Mouse (Mus musculus) left cerebral cortex, postnatal 10 days (tissue): ENCODE measurements around the gene Nlrc5. TPM values are rescaled to one million over a fixed set of nuclear protein-coding genes. Genes with fewer than 3 reads are reported as not detected.

Experiments used
- DNase-seq, 2 experiments: peaks; one replicate each; pipeline ENCODE4 v3.0.0; 2021 to 2022; ENCODE audit warnings: low spot score in 2 of 2, mixed read lengths in 1 of 2; ENCODE audit errors: extremely low spot score in 1 of 2
- intact Hi-C: fragments of 180-260 bp; cut with DNase I; formaldehyde crosslinking; loops from one replicate; pipeline ENCODE4 v1.15.1; 2025
- total RNA-seq, 2 experiments: library from RNA; stranded (reverse); gene quantifications; 2 replicates each; pipeline ENCODE4 v1.2.3; 2021

Nlrc5 gene
- total RNA-seq, 2 experiments from 2014 or later: 0.61 to 0.77 TPM

DNA sequence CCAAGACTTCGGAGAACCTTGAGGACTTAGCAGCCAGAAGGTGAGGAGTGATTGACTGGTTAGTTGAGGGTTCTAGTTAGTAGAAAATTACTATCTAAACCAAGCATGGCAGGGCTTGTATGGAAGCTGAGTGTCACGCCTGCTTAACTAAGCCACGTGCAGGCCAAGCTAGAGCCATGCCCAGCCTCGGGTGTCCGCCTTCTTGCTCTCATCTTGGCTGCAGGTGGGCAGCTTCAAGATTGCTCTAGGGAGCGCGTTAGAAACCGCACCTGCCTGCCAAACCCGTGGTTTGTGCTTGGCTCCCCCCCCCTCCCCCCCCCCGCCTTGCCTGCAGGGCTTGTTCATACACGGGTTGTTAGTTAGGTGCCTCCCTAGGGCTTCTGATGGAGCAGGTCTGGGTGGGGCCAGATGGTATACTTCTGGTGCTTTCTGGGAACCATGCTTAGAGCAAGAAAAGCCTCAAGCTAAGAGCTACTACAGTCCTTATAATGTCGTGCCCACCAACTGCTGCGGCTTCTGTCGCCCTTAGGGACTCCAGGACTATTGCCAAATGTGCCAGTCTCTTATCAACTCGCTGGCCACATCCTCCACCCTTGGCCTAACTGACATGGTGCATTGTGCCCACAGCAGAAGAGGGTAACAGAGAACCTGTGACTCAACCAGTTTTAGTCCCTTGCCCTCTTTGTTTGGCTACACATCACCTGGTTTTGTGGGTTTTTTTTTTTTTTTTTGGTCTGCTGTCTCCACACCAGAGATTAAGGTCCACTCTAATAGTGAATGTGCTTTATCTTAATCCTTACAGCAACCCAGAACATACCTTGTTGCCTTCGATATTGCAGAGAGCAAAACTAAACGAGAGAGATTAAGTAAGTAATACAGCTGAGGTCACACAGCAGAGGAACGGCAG, 107.0 kb downstream of the Nlrc5 start:
- intact Hi-C loops: no loop called here
- no peak for DNase-seq

GRCm38 (mm10) chr8:94543981-94544380, 109.8 kb downstream of the Nlrc5 start:
- no peak for DNase-seq
- intact Hi-C loops: no loop called here

DNA sequence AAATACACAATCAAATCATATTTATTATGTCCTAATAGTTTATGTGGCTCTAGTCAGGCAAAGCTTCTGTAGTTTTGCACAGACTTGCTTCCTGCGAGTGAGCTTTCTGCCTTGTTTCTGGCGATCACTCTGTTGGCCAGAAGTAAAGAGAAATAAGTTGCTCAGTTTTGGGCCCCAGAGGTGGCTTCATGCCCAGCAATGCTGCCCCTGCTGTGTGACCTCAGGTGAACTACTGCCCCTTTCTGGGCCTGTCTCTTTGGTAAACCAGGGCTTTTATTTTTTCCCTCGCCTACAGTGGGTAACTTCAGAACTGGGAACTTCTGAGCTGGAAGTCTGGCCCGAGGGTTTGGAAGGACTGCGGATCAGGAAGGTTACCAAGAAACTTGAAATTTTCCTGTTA, 114.9 kb downstream of the Nlrc5 start:
- peak in 1 of 2 experiments; percentile 60 for DNase-seq
- intact Hi-C loops: no loop called here

- intact Hi-C loops: no loop called here
- DNase-seq: no peak
Observed at GRCm38 (mm10) chr8:94549482-94549881, 115.3 kb downstream of the Nlrc5 start.

- DNase-seq: no peak
- intact Hi-C loops: no loop called here
Observed at GRCm38 (mm10) chr8:94549998-94550397, 115.8 kb downstream of the Nlrc5 start.

- intact Hi-C loops: no loop called here
- DNase-seq: peak; percentile 84 to 87
Observed at GRCm38 (mm10) chr8:94551471-94552422, 117.6 kb downstream of the Nlrc5 start.

- intact Hi-C loops: no loop called here
Observed at GRCm38 (mm10) chr8:94552696-94553095, 118.5 kb downstream of the Nlrc5 start.

DNA sequence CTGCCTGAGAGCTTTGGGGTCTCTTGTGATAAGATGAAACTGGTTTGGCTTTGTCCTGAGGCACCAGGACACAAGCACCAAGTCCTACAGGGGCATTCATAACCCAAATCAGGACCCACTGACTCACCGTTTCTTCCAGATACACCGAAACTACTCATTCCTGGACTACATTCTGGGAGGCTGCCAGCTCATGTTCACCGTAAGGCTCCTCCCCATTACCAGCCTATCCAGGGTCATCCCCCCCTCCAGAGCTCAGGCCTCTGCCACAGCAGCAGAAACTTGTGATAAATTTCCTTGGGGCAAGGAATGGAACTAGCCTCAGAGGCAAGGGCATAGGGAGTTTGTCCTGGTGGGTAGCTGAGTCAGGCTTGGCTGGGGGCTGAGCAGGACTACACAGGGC, 123.1 kb downstream of the Nlrc5 start:
- intact Hi-C loops: no loop called here

More at GRCm38 (mm10) chr8:94552696-94553095, 118.5 kb downstream of the Nlrc5 start:
- DNase-seq: no peak

DNA sequence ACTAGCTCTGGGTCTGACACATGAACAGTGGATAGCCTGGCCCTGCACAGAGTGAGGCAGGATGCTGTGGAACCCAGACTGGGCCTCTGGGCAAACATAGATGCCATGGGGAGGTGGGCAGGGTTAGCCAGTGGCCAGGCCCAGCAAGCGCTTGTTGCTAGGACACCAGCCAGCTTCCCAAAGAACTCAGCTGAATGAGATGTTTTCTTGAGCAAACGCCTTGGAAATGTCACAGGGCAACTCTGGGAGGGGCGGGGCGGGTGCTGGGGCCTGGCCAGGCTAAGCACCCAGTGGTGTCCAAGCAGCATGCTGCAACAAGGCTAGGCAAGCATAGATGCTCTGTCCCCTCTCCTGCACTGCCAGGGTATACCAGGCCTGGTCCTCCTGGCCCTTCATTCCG, 127.1 kb downstream of the Nlrc5 start:
- intact Hi-C loops: no loop called here
- DNase-seq: peak in 1 of 2 experiments; percentile 42

More for the DNA sequence above, 123.1 kb downstream of the Nlrc5 start:
- no peak for DNase-seq

- intact Hi-C loops: no loop called here
- DNase-seq: no peak
Observed at GRCm38 (mm10) chr8:94564421-94564820, 130.3 kb downstream of the Nlrc5 start.

DNA sequence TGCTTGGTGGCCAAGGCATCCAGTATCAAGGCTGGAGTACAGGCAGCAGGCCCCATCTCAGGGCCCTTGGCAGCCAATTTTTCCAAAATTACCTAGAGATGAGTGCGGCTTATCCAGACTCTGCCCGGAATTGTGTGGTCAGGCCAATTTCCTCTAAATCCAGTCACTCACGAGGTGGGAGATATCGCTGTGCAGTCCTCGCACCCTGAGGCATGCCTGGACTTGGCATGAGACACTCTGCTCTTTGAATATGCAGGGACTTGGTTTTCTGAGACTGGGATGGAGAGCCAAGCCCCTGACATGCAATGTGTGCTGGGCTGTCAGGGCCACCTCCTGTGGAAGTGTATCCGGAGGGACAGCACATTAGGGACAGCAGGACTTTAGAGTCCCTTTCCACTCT, 131.9 kb downstream of the Nlrc5 start:
- intact Hi-C loops: no loop called here
- DNase-seq: no peak

- DNase-seq: no peak
- intact Hi-C loops: no loop called here
Observed at GRCm38 (mm10) chr8:94566446-94567158, 132.4 kb downstream of the Nlrc5 start.

DNA sequence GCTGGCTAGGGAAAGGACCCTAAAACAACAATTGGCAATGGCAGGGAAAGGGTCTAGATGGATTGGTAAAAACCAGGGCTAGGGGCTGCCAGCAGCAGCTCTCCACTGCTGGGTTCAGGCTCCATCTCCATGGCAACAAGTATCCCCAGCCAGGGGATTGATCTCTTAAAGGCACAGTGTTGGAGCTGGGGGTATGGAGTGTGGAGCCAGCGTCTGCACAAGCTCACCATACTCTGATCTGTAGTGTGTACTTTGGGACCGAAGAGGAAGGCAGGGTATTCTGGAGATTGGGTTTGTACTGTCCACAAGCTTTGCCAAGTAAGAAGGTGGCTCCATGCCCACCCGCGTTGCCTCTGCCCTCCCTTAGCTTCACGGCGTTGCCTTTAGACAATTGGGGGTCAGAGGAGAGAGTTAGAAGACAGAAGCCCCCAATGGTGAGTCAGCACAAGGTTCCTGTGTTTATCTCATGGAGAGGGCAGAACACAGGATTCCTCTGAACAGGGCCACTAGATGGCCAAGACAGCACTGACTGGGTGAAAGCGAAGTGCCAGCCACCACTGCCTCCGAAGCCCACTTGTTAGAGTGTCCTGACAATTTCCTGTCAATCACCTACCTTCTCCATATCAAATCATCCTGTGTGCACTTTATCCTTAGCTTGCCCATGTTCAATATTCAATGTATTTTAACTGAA, 133.1 kb downstream of the Nlrc5 start:
- intact Hi-C loops: no loop called here
- no peak for DNase-seq

DNA sequence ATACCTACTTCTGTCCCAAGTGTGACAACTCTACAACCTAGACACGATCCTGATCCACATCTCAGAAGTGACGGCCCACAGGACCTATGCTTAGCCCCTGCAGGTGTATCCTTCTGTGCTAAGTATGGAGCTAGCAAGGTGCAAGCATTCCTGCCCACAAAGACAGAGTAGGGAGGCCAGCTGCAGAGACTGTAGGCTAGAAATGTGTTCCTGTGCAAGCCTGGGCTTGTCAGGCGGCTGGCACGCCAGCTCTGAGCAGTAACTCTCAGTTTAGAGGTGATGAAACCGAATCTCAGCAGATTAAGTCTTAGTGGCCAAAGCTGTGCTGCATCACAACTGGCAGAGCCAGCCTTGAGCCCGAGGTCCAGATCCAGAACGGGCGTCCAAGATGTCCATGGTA, 133.9 kb downstream of the Nlrc5 start:
- no peak for DNase-seq
- intact Hi-C loops: no loop called here

DNA sequence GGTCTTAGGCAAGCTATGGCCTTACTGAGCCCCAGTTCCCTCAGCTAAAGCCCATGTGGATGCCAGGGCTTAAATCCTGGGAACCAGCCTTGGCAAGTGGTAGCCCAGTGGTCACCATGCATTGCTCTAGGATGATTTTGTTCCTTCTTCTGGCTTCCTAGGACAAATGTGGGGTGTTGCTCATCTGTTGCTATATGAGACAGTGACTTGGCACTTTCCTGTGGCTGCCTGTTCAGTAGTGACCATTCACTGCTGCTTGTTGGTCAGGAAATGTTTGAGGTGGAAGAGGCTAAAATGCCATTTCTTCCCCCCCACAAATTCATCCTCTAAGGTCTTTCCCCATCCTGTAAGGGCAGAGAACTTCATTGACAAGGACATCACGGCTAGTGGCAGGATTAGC, 135.3 kb downstream of the Nlrc5 start:
- no peak for DNase-seq
- intact Hi-C loops: no loop called here

DNA sequence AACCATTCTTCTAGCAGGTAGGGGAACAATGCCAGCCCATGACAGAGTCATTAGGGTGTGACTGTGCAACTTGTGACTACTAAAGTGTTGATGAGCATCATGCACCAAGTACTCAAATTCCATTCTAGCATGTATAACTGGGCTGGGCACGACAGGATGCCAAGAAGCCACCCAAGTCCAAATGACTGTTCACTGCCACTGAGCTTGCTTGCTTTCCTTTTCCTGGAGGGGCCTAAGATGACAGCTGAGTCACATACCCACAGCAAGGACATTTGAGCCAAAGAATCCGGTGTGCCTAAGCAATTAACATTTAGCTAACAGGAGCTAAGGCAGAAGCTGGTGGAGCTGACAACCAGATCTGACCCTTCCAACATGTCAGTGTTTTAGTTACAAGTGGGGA, 137.7 kb downstream of the Nlrc5 start:
- intact Hi-C loops: no loop called here

GRCm38 (mm10) chr8:94574159-94574907, 140.2 kb downstream of the Nlrc5 start:
- intact Hi-C loops: no loop called here
- peak; percentile 80 to 82 for DNase-seq

More for the DNA sequence above, 137.7 kb downstream of the Nlrc5 start:
- no peak for DNase-seq

- no peak for DNase-seq
- intact Hi-C loops: no loop called here
Observed at GRCm38 (mm10) chr8:94575148-94575547, 141.0 kb downstream of the Nlrc5 start.
